Mouse (Mus musculus): ENCODE results near the gene Pidd1.

Pidd1 gene

GRCm38 (mm10) chr7:141435856-141436522 lies 7.8 kb downstream of the Pidd1 start:
- no peak for DNase-seq (ENCODE audit: low read depth, low spot score)

- DNase-seq (ENCODE audit: low read depth, low spot score), result no peak
Measured at GRCm38 (mm10) chr7:141435129-141435855, 8.5 kb downstream of the Pidd1 start.

DNA sequence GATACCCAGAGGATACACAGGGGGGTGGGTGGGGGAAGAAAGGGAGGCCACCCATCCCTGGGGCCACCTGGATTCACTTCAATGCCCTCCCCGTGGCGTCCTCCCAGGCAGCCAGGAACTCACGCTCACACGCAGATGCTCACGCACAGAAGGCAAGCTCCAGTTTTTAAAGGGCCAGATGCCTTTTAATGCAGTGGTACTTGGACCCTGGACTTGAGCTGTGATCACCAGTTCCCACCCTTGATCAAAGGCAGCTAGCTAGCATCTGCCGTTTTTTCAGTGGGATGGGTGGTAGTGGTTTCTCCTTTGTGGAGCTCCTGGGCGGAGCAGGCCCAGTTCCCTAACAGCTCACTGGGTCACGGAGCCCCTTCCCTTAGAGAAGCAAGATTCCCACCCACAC lies 9.4 kb downstream of the Pidd1 start:
- no peak for DNase-seq (ENCODE audit: low read depth, low spot score)

DNA sequence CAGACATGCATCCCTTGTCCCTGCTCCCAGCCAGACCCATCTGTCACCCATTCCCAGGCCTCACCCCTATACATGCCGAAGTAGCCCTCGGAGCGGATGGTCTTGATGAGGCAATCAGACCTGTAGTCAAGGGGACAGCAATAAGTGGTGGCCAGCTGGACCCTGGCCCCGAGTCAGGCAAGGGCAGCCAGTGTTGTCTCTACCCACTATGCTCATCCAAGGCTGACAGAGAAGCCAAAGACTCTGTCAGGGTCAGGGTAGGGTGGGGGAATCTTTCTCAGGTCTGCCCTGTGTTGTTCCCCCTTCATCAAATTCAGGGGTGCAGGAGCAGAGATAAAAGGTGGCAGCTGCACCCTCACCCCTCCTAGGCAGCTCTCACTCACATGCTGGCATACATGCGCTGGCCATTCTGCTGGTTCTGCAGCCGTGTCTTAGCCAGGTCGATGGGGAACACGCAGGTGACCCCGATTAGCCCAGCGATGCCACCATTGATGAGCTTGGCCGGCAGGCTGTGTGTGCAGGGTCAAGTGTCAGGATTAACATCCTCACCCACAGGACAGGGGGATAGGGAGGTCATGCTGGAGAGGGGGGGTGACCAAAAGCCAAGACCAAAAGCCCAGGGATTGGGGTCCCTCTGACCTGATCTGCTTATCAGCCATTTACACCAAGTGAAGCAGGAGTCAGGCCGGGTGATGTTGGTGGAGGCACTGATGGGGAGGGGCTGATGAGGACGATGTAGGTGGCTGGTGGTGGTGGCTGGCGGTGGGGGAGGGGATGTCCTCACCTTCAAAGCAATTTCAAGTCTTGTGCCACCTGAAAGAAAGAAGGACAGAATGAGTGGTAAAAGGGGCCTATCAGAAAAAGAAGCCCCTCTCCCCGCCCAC lies 10.1 kb downstream of the Pidd1 start:
- DNase-seq (ENCODE audit: low read depth, low spot score), result no peak

- no peak for DNase-seq (ENCODE audit: low read depth, low spot score)
Measured at GRCm38 (mm10) chr7:141432741-141433516, 10.9 kb downstream of the Pidd1 start.

DNA sequence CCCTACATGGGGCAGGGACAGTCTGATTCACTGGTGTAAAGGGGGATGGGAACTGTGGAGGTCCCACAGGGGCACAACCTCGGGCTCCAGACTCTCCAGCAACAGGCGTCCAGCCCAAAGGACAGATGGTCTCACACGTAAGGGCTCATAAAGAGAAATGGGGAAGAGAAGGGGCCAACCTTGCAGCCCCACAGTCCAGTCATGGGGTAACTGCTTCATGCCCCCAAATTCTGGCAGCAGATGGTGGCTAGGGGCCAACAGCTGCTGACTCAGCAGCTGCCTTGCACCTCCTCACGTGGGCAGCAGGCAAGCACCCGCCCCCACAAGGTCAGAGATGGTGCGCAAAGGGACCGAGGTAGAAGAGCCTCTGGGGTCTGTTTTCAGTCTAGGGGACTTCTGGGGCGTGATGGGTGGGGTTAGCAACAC lies 11.6 kb downstream of the Pidd1 start:
- DNase-seq (ENCODE audit: low read depth, low spot score), result no peak

GRCm38 (mm10) chr7:141431434-141432185 lies 12.2 kb downstream of the Pidd1 start:
- no peak for DNase-seq (ENCODE audit: low read depth, low spot score)

DNA sequence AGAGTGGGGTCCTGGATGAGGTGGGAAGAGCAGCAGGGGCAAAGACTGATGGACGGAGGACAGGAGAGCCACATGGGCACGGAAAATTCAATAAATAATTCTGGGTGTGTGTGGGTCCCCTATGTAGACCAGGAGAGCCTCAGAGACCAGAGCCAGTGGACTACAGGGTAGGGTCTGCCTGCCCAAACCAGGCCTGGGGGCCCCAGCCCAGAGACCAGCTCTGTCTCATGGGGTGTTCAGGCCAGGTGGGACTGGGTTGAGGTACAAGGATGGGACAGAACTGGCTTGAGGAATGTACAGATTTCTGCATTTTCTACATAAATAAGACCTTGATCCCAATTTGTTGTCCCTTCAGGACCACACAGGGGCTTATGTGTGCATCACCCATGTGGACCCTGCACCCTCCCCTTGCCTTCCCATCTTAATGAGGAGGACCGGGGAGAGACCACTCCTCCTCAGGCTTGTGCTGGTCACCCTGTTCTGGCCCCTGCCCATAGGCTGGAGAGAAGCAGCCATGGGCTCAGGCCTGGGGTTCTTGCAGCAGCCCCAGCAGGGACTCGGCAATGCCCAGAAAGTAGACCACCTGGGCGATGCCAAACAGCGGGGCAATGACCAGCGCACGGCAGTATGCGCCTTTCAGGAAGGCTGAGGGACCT lies 13.1 kb downstream of the Pidd1 start:
- DNase-seq (ENCODE audit: low read depth, low spot score), result no peak

GRCm38 (mm10) chr7:141429840-141430584 lies 13.8 kb downstream of the Pidd1 start:
- no peak for DNase-seq (ENCODE audit: low read depth, low spot score)

GRCm38 (mm10) chr7:141429310-141429709 lies 14.5 kb downstream of the Pidd1 start, which contains the start of gene Cend1:
Cend1 (minus strand) TSS chr7:141429491.
- no peak for DNase-seq (ENCODE audit: low read depth, low spot score)

- DNase-seq (ENCODE audit: low read depth, low spot score), result no peak
Measured at GRCm38 (mm10) chr7:141428701-141429100, 15.1 kb downstream of the Pidd1 start.

- no peak for DNase-seq (ENCODE audit: low read depth, low spot score)
Measured at GRCm38 (mm10) chr7:141426948-141427730, 16.7 kb downstream of the Pidd1 start.

GRCm38 (mm10) chr7:141423811-141424210 lies 20.0 kb downstream of the Pidd1 start:
- DNase-seq (ENCODE audit: low read depth, low spot score), result no peak

- no peak for DNase-seq (ENCODE audit: low read depth, low spot score)
Measured at GRCm38 (mm10) chr7:141420030-141420702, 23.7 kb downstream of the Pidd1 start.

DNA sequence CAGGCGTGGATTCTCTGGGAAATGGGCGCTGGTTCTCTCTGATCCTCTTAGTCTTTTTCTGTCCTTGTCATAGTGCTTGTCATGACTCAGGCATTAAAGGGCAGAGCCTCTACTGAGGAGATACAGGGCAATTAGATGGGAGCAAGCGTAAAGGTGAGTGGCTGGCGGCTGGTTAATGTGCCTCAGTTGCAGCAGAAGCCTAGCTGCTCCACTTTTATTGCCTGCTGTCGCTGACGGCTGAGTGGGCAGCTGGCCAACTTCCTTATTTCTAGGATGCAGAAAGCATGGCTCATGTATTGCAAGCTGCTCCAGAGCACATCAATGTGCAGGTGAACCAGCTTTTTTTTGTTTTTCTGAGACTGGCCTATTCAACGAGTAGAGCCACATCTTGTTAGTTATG lies 24.9 kb downstream of the Pidd1 start:
- DNase-seq (ENCODE audit: low read depth, low spot score), result no peak

DNA sequence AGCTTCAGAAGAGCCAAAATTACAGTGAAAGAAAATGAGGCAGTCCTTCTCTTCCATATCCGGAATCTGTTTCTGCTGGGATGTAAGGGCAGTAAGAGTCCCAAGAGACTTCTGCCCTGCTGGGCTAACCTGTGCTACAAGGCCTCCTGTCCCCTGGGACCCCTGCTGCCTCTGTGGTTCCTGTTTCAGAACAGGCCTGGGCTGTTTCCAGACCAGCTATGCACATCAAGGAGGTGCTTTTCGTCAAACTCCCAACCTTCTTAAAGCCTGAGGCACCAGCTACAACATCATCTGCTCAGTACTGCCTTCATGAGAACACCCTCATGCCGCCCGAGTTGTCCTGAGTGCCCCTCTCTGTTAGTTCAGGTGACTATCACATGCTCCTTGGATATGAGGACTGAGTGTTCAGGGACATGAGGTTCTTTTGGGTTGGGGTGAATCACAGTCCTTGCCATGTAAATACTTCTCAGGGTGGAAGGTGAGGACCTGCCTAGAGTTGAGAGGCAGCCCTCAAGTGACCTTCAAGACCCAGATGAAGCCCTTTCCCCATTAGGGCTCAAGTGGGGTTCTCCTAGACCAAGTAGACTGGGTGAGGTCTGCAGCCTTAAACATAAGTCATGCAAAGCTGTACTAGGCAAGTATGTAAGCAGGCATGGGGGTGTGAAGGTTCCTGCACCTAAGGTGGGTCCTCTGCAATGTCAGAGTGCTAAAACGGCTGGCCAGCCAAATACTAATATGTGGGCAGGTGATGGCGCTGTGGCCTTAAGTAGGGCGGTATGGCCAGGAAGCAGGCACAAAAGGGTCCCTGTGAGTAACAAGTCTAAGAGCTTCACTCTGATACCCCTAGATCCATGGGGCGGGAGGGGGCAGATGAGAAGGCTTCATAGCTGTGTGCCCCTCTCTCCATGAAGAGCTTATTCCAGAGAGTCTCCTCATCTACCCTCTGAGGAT lies 25.8 kb downstream of the Pidd1 start:
- no peak for DNase-seq (ENCODE audit: low read depth, low spot score)

All from skeletal muscle tissue, adult 2 months (tissue).